Mouse (Mus musculus) embryo, embryonic 11 days (tissue): ENCODE results near the gene Ctdspl2.

Experiments
- DNase-seq: peaks from one replicate; pipeline ENCODE4 v3.0.0-alpha.2; 2015

Ctdspl2 gene

DNA sequence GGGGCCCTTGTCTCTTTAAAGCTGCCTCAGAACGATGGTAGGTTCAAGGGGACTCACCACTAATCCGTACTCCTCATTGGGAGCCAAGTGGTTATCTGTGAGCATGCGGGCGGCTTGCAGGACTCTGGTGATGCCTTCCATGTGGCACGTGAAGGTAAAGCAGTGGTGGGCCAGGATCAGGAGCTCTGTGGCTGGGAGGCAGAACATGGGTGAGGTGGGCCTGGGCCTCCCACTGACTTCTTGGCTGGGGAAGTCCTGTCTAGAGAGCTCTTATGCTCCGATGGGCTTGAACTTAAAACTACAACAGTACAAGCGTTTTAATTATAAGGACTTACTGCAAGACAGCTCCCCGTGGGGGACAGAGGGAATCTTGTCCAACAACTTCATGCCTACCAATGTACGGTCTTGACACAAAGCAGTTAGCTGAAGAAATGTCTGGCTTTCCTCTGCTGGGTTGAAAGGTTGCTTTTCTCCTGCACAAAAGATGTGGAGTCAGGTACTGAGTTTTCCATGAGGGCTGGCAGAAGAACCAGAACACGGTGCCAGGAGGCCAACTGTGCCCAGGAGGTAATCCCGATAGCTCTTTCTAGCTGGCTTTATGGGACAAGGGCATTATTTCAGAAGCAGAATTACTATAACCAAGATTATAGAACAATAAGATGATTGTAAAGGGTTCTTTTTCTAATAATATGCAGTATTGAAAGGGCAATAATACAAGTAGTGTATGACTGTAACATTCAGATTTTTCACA, 103.7 kb downstream of the Ctdspl2 start:
- DNase-seq = no peak
